Mouse (Mus musculus) spleen, adult 2 months (tissue): ENCODE results near the gene Mansc1.

Experiments used
- CTCF ChIP-seq: fragments of 200-500 bp; IDR thresholded peaks from 2 replicates; pipeline ENCODE4 v1.5.1; 2011; ENCODE audit warnings: mild to moderate bottlenecking, inconsistent platforms; ENCODE audit not compliant: insufficient read depth, insufficient read length, insufficient replicate concordance; ENCODE audit errors: extremely low read depth
- POLR2A ChIP-seq: fragments of 200-500 bp; IDR thresholded peaks from 2 replicates; pipeline ENCODE4 v1.6.1; 2011; ENCODE audit warnings: low read depth, low read length, inconsistent platforms

- TF ChIP-seq CTCF (no peak), POLR2A (no peak)
Observed at GRCm38 (mm10) chr6:134605196-134605595, 27.1 kb downstream of the Mansc1 start.
